Mouse (Mus musculus) urinary bladder, postnatal 36 days (tissue): ENCODE data around the gene Tmem170b.
"Not testable (repeated sequence)": the region's sequence is repeated elsewhere in the genome, so short reads cannot be mapped to it uniquely, and the experiment has no call there.

Experiments
- DNase-seq, 2 experiments: peaks; one replicate each; pipeline ENCODE4 v3.0.0; 2022; ENCODE audit warnings: low spot score in 2 of 2, mixed read lengths in 1 of 2

Gene Tmem170b

GRCm38 (mm10) chr13:41669951-41670350 lies 64.2 kb downstream of the Tmem170b start:
- DNase-seq = no peak

- DNase-seq = no peak
Measured at GRCm38 (mm10) chr13:41670386-41671130, 64.9 kb downstream of the Tmem170b start.

DNA sequence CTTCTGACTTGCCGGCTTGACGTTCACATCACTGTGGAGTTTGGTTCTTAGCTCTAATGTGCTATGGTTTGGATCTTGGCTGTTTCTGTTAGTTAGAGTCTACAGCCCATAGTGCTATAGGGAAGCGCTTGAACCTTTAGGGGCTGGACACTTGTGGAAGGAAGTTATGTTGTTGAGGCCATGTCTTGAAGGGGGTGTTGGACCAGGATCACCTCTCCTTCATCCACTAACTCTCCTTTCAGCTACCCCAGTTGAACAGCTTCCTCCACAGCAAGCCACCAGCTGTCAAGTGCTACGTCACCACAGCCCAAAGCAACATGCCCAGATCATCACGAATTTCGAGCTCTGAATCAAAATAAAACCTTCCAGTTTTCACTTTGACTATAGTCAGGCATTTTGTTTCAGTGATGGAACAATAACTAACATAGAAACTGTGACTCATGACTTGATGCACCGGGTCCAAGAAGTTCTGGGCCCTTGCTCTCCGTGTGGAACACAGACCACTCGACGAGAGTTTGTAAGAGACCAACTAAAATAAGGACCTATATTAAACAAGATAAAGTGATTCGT lies 65.5 kb downstream of the Tmem170b start:
- no peak for DNase-seq

GRCm38 (mm10) chr13:41672904-41673303 lies 67.2 kb downstream of the Tmem170b start:
- not testable (repeated sequence) for DNase-seq

DNA sequence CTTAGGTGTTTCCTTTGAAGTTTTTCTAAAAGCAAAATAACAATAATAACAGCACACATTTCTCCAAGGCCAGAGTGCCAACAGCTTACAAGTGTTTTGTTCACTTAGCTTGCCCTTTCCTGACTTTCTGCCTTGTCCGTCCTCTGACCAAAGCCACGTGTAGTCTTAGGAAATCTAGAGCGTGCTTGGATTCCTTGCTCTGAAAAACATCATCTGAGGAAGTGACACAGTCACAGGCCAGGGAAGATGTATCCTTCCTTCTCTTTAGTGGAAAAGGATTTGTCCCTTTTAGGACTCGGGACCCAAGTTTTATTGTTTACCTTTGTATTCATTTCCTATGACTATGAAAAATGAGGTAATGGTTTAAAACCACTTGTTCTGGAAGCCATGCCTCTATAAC lies 67.8 kb downstream of the Tmem170b start:
- DNase-seq = no peak

DNA sequence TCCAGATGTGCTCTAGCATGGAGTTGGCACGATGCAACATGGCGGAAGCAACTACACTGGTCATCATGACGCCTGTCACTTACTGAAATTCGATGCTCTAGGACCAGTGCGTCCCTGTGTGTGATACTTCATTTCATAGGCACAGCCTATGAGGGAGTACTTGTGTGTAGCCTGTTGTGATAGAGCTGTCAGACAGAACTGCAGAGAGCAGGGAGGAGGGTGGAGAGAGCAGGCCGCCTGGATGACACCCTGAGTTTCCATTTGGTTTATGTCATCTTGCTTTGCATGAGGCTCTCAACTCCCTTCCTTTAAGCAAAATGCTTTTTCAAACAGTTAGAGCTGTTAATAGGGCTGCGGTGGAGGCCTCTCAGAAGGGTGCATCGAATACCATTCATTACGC lies 68.9 kb downstream of the Tmem170b start:
- DNase-seq = not testable (repeated sequence)

DNA sequence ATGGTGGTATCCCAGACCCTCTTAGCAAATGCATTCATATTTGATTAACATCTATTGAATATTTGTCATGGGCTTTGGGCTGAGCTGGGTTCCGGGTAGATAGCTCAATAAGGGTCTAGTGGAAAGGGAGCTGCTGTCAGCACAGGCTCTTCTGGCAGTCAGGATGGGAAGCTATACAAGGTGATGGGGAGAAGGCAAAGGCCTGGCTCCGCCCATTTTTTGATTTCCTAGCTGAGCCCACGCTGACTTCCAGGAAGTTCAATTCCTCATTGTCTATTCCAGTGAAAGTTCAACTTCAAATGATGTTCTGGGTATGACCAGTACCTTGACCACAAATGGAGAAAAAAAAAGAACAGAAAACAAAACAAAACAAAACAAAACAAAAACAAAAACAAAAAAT lies 69.8 kb downstream of the Tmem170b start:
- DNase-seq = no peak

DNA sequence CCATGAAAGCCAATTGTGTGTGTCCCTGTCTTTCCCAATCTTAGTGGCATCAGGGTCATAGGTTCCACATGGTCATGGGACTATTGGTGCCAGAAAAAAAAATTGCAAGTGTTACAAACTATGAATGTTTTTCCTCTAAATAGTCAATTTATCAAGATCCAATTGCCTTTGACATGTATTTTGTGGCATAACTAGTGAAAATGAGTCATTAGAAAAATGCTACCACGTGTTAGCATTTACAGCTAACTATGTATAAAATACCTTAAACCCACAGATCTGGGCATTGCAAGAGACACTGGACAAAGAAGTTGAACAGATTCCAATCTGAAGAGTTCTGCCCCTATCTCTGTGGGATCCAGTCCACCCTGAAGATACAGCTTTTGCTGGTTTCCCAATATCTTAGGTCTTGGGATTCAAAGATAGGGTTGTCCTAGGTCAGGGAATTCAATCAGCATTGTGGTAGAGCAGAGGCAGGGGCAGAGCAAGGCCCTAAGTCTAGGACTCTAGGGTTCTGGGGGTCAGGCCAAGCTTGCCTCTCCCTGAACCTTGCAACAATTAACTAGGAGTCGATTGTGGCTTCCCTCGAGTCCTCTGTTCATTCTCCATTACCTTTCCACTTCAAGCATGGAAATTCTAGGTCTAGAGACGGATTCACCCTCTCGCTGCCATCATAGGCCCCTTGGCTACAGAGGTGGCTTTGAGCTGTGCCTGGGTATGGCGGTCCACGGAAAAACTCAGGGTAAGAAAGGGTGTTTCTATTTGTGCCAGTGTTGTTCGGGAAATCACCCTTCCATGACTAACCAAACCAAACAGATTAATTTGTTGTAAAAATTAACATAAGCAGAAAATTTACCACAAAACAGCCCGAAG lies 70.5 kb downstream of the Tmem170b start:
- no peak for DNase-seq

GRCm38 (mm10) chr13:41676836-41677186 lies 71.1 kb downstream of the Tmem170b start:
- no peak for DNase-seq

DNA sequence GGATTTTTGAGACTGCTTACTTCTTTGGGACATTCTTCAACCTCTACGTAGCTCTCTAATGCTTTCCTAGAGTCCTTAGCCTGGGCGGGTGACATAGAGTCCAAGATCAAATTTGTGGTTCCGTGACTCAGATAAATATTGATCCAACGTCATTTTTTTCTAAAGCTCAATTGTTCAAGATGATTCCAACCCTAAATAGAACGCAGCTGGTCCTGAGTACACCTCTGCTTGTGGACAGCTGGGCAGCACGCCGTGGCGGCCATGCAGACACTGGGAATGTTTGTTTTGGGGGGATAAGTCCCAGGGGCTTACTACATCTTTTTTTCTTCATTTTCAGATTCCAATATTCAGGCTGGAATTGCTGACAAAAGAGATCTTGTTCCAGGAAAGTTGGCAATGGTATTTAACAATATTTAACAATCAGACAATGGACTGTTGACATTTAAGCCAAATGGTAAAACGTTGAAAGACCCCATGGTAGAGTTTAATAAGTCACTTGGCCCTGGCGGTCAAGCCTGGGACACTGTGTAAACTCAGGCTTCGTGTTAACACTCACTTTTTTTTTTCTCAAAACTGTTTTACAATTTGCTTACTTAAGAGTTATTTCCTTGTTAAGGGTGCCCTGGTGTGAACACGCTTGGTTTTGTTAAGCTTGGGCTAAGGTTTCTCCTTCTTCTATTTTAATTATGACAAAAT lies 75.3 kb downstream of the Tmem170b start:
- DNase-seq = no peak

DNA sequence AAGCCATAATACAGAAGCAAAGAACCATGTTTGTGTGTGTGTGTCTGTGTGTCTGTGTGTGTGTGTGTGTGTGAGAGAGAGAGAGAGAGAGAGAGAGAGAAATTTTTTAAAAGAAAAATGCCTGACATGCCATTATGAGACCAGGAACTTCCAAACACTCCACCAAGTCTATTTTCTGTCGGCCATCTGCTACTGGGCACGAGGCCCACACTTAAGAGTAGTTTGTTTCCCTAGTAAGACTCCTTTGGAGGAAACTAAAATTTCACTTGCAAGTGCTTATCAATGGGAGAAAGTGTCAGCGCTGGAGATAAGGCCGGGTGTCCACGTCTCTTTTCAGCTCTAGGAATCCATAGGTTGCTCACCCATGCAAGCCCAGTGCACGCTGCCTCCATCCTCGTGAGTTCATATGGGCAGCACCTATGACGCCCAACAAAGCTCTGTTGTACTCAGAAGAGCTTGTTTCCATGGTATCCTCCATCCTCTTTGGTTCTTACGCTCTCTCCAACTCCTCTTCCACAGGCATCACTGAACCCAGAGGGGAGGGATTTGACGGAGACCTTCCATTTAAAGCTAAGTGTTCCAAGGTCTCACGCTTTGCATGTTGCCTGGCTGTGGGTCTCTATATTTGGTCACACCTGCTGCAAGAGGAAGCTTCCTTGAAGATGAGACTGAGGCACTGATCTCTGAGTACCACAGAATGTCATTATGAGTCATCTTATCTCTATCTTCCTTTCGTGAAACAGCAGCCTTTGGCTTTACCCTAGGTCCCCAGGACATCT lies 76.8 kb downstream of the Tmem170b start:
- no peak for DNase-seq

DNA sequence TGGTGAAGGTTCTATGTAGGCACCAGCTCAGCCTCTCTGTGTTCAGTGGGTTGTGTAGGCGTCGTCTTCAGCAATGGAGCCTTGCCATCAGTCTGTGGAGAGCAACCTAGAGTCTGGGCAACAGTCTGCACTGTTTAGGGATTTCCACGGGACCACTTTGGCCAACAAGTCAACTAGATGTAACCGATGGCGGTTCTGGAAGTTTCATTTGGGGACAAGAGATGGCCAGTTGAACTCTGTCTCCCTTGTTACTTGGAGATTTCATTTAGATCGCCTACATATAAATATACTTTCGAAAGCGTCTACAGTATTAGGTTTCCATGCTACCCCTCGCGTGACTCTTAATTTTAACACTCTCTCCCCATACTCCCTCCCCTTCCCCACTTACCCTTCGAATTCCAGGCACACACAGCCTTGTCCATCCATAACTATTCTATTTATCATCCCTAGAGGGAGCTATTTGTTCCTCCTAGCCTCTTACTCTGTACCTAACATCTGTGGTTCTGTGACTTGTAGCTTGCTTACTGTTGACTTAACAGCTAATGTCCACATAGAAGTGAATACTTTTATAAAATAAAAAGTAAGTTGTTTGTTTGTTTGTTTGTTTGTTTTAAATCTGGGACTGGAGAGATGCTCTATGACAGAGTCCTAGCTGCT lies 77.8 kb downstream of the Tmem170b start:
- no peak for DNase-seq

GRCm38 (mm10) chr13:41685499-41685898 lies 79.8 kb downstream of the Tmem170b start:
- DNase-seq = no peak

GRCm38 (mm10) chr13:41689055-41689454 lies 83.3 kb downstream of the Tmem170b start:
- DNase-seq = no peak

DNA sequence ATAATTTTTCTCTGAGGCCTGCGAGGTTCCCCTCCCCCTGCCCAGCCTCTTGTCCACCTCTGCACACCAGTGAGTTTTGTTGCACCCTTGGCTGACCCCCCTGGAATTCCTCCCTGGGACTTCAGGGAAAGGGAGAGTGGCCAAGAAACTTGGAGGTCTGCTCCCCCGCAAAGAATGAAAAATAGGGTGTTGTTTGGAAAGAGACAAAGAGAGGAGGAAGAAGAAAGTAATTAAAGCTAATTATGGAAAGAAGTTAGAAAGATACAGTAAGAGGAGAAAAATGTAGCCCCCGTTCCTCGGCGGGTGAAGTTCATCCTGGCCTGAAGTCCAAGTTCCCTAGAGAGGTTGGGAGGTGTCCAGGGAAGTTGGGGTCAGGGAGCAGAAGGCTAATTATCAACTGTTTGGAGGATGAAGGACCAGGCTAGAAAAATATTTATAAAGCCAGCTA lies 83.9 kb downstream of the Tmem170b start:
- no peak for DNase-seq
